Mouse (Mus musculus) B cell, adult 67 days (primary cell): ENCODE results near the gene Doc2b. TPM values are rescaled to one million over a fixed set of nuclear protein-coding genes. Genes with fewer than 3 reads are reported as not detected.

Source experiments
- total RNA-seq, 2 experiments: library from RNA; stranded (reverse); gene quantifications; 4 replicates each; pipeline ENCODE4 v1.2.4; 2023

Gene Doc2b
- not detected for total RNA-seq

GRCm38 (mm10) chr11:75796029-75796445 is at the start of gene Doc2b:
TSS of gene Doc2b (minus strand) at chr11:75796049.

DNA sequence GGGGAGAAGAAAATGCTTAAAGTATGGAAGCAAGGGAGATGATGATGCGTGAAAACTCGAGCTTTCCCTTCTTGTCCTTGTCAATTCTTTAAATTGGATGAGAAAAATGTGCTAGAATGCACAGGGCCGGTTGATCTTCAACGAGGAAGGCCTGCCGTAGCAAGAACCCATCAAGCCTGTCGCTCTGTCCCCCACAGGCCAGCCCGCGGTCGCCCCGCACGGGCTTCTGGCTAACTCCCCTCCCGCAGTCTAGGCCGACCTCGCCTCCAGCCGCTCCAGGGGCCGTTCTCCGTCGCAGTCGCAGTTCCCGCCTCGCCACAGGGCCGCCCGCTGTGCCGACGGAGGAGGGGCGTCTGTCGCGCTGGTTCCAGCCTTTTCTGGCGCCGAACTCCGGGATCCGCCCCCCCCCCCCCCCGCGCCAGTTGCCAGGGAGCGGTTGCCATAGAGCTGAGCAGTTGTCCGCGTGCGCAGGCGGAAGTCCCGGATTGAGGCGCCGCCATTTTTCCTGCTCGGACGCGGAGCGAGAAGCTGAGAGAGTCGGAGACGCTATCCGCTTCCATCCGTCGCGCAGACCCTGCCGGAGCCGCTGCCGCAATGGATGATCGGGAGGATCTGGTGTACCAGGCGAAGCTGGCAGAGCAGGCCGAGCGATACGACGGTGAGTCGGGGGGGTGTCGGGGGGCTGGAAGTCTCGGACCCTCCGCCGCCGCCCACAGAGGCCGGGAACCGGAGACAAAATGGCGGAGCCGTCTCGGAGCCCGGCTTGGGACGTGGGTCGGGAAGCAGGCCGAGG is 63.2 kb downstream of the Doc2b start, which contains the start of gene Ywhae:
Gene Ywhae (plus strand): TSS at position 436 of the 793 bp plus-strand sequence.

Other genes starting within 250 kb of the Doc2b start
- 100 to 1,000 TPM; 232 to 242 TPM for gene Pitpna, start 208.0 kb downstream of the Doc2b start, total RNA-seq
- gene Inpp5k, start 165.1 kb downstream of the Doc2b start, total RNA-seq: 100 to 1,000 TPM; 128 to 132 TPM
- gene Myo1c, start 145.5 kb downstream of the Doc2b start, total RNA-seq: 100 to 1,000 TPM; 459 to 494 TPM
- 10 to 100 TPM; 66.4 to 69.9 TPM for gene Crk, start 116.8 kb downstream of the Doc2b start, total RNA-seq
- 100 to 1,000 TPM; 224 to 250 TPM for gene Ywhae, start 63.2 kb downstream of the Doc2b start, total RNA-seq
- 10 to 100 TPM in 1 of 2 experiments, 1 to 10 TPM in 1; 9.8 to 11.4 TPM for gene Rph3al, start 142.4 kb upstream of the Doc2b start, total RNA-seq
- 1 to 10 TPM; 8.8 to 9.1 TPM for gene 1700016K19Rik, start 203.9 kb upstream of the Doc2b start, total RNA-seq
- 10 to 100 TPM; 39.9 to 43.0 TPM for gene Rflnb, start 231.7 kb upstream of the Doc2b start, total RNA-seq